In the genomic region with DNA sequence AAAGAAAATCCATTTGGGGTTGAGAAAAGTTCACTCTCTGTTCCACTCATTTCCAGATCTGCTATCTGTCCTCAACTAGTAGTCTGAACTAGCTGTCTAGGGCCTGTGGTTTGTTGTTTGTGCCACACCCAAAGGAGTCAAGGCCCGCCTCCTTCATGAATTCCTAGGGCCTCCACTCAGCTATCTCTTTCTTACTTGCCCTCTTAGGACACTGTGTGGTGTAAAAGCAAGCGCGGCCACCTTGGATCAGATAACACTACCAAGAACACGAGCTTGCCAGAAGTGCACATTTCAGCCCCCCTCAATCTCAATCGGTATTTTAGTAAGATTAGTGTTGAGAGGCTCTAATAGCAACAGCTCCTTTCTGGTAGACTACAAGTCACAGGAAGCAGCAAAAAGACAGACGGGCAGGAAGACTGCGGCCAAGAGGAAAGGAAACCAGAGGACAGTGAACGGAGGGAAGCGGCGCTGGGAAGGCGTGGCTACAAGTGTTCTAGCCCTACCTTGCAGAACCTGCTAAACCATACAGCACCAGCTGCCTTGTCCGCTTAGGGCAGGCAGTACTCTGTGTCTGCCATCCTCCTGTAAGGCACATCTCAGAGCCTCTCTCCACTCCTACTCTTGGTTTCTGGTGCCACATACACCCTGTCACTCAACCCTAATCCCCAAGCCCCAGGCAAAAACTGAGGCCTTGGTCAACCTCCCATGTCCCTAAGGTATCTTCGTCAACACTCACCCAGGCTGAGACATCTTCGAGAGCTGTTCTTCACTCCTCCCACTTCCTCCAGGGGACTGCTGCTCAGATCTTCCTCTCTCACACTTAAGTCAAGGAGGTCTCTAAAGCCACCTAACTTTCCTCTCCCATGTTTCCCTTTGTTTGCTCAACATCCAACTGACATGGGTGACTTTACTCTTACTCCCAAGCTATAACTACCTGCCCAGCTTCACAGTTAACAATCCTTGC, we compare ENCODE assay signal across 8 mouse cellular contexts. TPM values are rescaled to one million over a fixed set of nuclear protein-coding genes. Genes with fewer than 3 reads are reported as not detected.
A peak's percentile ranks its signal among the peaks of the same experiment; 100 is the strongest.
DNase-seq lines count a peak whose midpoint lies in the region; ATAC-seq and TF ChIP-seq lines count a peak whose summit lies in the region.

No protein-coding gene starts in this region.

- H3K4me2 ChIP-seq in heart, postnatal 0 days (ENCODE audit: low read depth, low read length) = peak overlapping the region; percentile 24; the same call in 1 of the 2 replicates
- peak overlapping the region; percentile 37 for H3K4me2 ChIP-seq in lung, embryonic 16.5 days (ENCODE audit: low read depth, low read length)

- H3K36me3 ChIP-seq in heart, postnatal 0 days (replicated peaks; ENCODE audit: control insufficient read depth, insufficient read depth, low read length) = no peaks in the 10 kb centered on the region; the same call in 1 of the 2 replicates
- H3K36me3 ChIP-seq in lung, embryonic 16.5 days (ENCODE audit: control insufficient read depth, insufficient read depth, low read length) = no peaks in the 10 kb centered on the region; the same call in 1 of the 2 replicates

- no peak overlapping the region for H3K4me3 ChIP-seq in heart, postnatal 0 days (ENCODE audit: low read depth, low read length)
- no peak overlapping the region for H3K4me3 ChIP-seq in lung, embryonic 16.5 days (ENCODE audit: low read length)

- TF ChIP-seq CTCF in heart, postnatal 0 days (IDR thresholded peaks at IDR 0.05; ENCODE audit: low read depth) = no peak

- peak overlapping the region; percentile 55 for H3K27ac ChIP-seq in heart, postnatal 0 days (ENCODE audit: low read depth)
- peak overlapping the region; percentile 93 for H3K27ac ChIP-seq in lung, embryonic 16.5 days (ENCODE audit: low read length)

- peaks cover 16% of the 10 kb centered on the region; the same call in 1 of the 2 replicates for H3K4me1 ChIP-seq in heart, postnatal 0 days (ENCODE audit: control insufficient read depth, insufficient read depth)
- H3K4me1 ChIP-seq in lung, embryonic 16.5 days (replicated peaks; ENCODE audit: control insufficient read depth, insufficient read depth, low read length) = peaks cover 27% of the 10 kb centered on the region

- 44% methylated on average over 14 of the region's 14 CpGs for WGBS in heart, postnatal 0 days
- 48% methylated on average over 14 of the region's 14 CpGs for WGBS in lung, embryonic 16.5 days

- H3K9me3 ChIP-seq in heart, postnatal 0 days (replicated peaks; ENCODE audit: control insufficient read depth, low read length) = no peaks in the 10 kb centered on the region
- no peaks in the 10 kb centered on the region for H3K9me3 ChIP-seq in lung, embryonic 16.5 days (ENCODE audit: control insufficient read depth, low read length)

- DNase-seq in cerebellum, adult 8-10 months = no peak
- DNase-seq in MEL-GATA-1-ER (ENCODE audit: extremely low read depth, low read depth) = peak; percentile 68
- DNase-seq in heart, postnatal 0 days (ENCODE audit: low spot score) = no peak
- peak; percentile 73 for DNase-seq in thymus, postnatal 14 days
- DNase-seq in embryo, embryonic 10.5 days (ENCODE audit: low spot score) = no peak
- no peak for DNase-seq in cerebellum, adult 9-11 months

- ATAC-seq in cerebellum, adult (ENCODE audit: insufficient number of reproducible peaks, low FRiP score, low TSS enrichment) = 0 out of 2 replicates have a peak, but pooled peaks have one; percentile 28
- ATAC-seq in heart, postnatal 0 days (ENCODE audit: insufficient read depth, low read depth) = 0 out of 2 replicates have a peak, but pooled peaks have one; percentile 36
- peak; percentile 77 for ATAC-seq in lung, embryonic 16.5 days (ENCODE audit: low read depth)

- no peaks in the 10 kb centered on the region for H3K27me3 ChIP-seq in heart, postnatal 0 days (ENCODE audit: control insufficient read depth, insufficient read depth, low read length)
- no peaks in the 10 kb centered on the region for H3K27me3 ChIP-seq in lung, embryonic 16.5 days (ENCODE audit: control insufficient read depth, insufficient read depth, low read depth, low read length)

- H3K9ac ChIP-seq in heart, postnatal 0 days (replicated peaks; ENCODE audit: low read depth, low read length) = no peak overlapping the region
- peak overlapping the region; percentile 36 for H3K9ac ChIP-seq in lung, embryonic 16.5 days (ENCODE audit: low read length)

- no peak for TF ChIP-seq EP300 in heart, postnatal 0 days (IDR thresholded peaks at IDR 0.05; ENCODE audit: low read depth)

RNA-seq across cellular contexts. Expression of a gene that starts 18.9 kb away (rescaled TPM):
- 15.6 and 30.2 TPM in 2 replicates for total RNA-seq in heart, postnatal 0 days (2014; rRNA removed; ENCODE audit: low replicate concordance)
- 21.6 and 23.8 TPM in 2 replicates for polyA plus RNA-seq in heart, postnatal 0 days (2015; fragmentation: Nextera tagmentation; extraction: Ambion mirVana)
- polyA plus RNA-seq in lung, embryonic 16.5 days (2015; fragmentation: Nextera tagmentation; extraction: Ambion mirVana) = 104 TPM in 2 replicates

RNA-seq across cellular contexts. Expression of a gene that starts 54.6 kb away (rescaled TPM):
- 0.46 and 1.0 TPM in 2 replicates for total RNA-seq in heart, postnatal 0 days (2014; rRNA removed; ENCODE audit: low replicate concordance)
- 0.20 and 0.21 TPM in 2 replicates for polyA plus RNA-seq in heart, postnatal 0 days (2015; fragmentation: Nextera tagmentation; extraction: Ambion mirVana)
- 0.73 and 2.0 TPM in 2 replicates for polyA plus RNA-seq in lung, embryonic 16.5 days (2015; fragmentation: Nextera tagmentation; extraction: Ambion mirVana)

Comparison
In these comparisons a context has a peak if more than half of its experiments do, and no peak if none do; other contexts are left out.
1. DNase-seq: peak in MEL-GATA-1-ER (single experiment) and thymus, postnatal 14 days (single experiment); none in cerebellum, adult 8-10 months (single experiment), heart, postnatal 0 days (single experiment), embryo, embryonic 10.5 days (single experiment) and cerebellum, adult 9-11 months (single experiment).
2. Peak in every context shown above with its lines, with median percentiles within 50 percentile points of each other: ATAC-seq.